Mouse (Mus musculus) midbrain, embryonic 10.5 days (tissue): Measurements from ENCODE around the gene Mad2l2. TPM values are rescaled to one million over a fixed set of nuclear protein-coding genes. Genes with fewer than 3 reads are reported as not detected.
A peak's percentile ranks its signal among the peaks of the same experiment; 100 is the strongest.
"Not testable (repeated sequence)": the region's sequence is repeated elsewhere in the genome, so short reads cannot be mapped to it uniquely, and the experiment has no call there.

Experiments
- DNase-seq: peaks from one replicate; pipeline ENCODE4 v3.0.0-alpha.2; 2017; ENCODE audit warnings: low spot score
- H3K27ac ChIP-seq: fragments of 300-500 bp; sonication (generic); replicated peaks from 2 replicates; pipeline ENCODE4 v1.5.1; 2016; ENCODE audit warnings: mild to moderate bottlenecking
- H3K27me3 ChIP-seq: fragments of 300-500 bp; sonication (generic); 2 replicates; pipeline ENCODE4 v1.6.1; 2016; ENCODE audit warnings: low read depth, mild to moderate bottlenecking; ENCODE audit not compliant: poor library complexity, severe bottlenecking
- H3K36me3 ChIP-seq: fragments of 300-500 bp; sonication (generic); 2 replicates; pipeline ENCODE4 v1.6.1; 2016; ENCODE audit warnings: mild to moderate bottlenecking, moderate library complexity
- H3K4me1 ChIP-seq: fragments of 300-500 bp; sonication (generic); 2 replicates; pipeline ENCODE4 v1.6.1; 2016
- H3K4me3 ChIP-seq: fragments of 300-500 bp; sonication (generic); 2 replicates; pipeline ENCODE4 v1.5.1; 2016; ENCODE audit warnings: mild to moderate bottlenecking, moderate library complexity
- H3K9me3 ChIP-seq: fragments of 300-500 bp; sonication (generic); replicated peaks from 2 replicates; pipeline ENCODE4 v1.6.1; 2016; ENCODE audit warnings: mild to moderate bottlenecking
- WGBS: fragments of 180-500 bp; shearing (Covaris S2); methylation state at CpG from one replicate; pipeline ENCODE4 v1.1.7; 2016; 5-methylcytosine and 5-hydroxymethylcytosine counted together
- polyA plus RNA-seq: library from polyadenylated mRNA; unstranded; fragments of >200 nt; fragmentation: Nextera tagmentation; extraction: Ambion mirVana; gene quantifications from 2 replicates; pipeline ENCODE4 v1.2.1, GENCODE M21; 2016

Mad2l2 gene
- polyA plus RNA-seq, 1 experiment from 2014 or later: 72.6 TPM

- Histone ChIP-seq H3K36me3 (peaks cover 42% of the 10 kb centered on the region), H3K27me3 (peaks cover 9% of the 10 kb centered on the region), H3K4me3 (peak overlapping the region; percentile 34), H3K4me1 (peaks cover 14% of the 10 kb centered on the region), H3K9me3 (peaks cover 6% of the 10 kb centered on the region; the same call in 1 of the 2 replicates), H3K27ac (peak overlapping the region; percentile 78)
- WGBS: 4% methylated on average over 15 of the region's 15 CpGs
- DNase-seq: peak; percentile 90
Observed at GRCm38 (mm10) chr4:148114758-148115391, 15.3 kb upstream of the Mad2l2 start.

- H3K9me3 ChIP-seq: peaks cover 6% of the 10 kb centered on the region; the same call in 1 of the 2 replicates
- H3K4me3 ChIP-seq: peak overlapping the region; percentile 34
- peaks cover 9% of the 10 kb centered on the region for H3K27me3 ChIP-seq
- DNase-seq: peak; percentile 69
- H3K4me1 ChIP-seq: peaks cover 14% of the 10 kb centered on the region
- peak overlapping the region; percentile 78 for H3K27ac ChIP-seq
- WGBS: 9% methylated on average over 15 of the region's 15 CpGs
- H3K36me3 ChIP-seq: peaks cover 40% of the 10 kb centered on the region
Observed at GRCm38 (mm10) chr4:148115467-148115866, 14.7 kb upstream of the Mad2l2 start.

GRCm38 (mm10) chr4:148116657-148117056, 13.5 kb upstream of the Mad2l2 start:
- Histone ChIP-seq H3K36me3 (peaks cover 32% of the 10 kb centered on the region), H3K4me1 (peaks cover 20% of the 10 kb centered on the region), H3K27ac (no peak overlapping the region), H3K4me3 (no peak overlapping the region), H3K9me3 (peaks cover 6% of the 10 kb centered on the region; the same call in 1 of the 2 replicates), H3K27me3 (peaks cover 9% of the 10 kb centered on the region)
- DNase-seq: no peak
- 74% methylated on average over 4 of the region's 4 CpGs for WGBS

- Histone ChIP-seq H3K36me3 (peaks cover 26% of the 10 kb centered on the region), H3K9me3 (peaks cover 6% of the 10 kb centered on the region; the same call in 1 of the 2 replicates), H3K4me1 (peaks cover 27% of the 10 kb centered on the region), H3K27ac (no peak overlapping the region), H3K27me3 (peaks cover 9% of the 10 kb centered on the region), H3K4me3 (no peak overlapping the region)
- no peak for DNase-seq
- 74% methylated on average over 4 of the region's 4 CpGs for WGBS
Observed at GRCm38 (mm10) chr4:148117392-148117791, 12.8 kb upstream of the Mad2l2 start.

GRCm38 (mm10) chr4:148119578-148119977, 10.6 kb upstream of the Mad2l2 start:
- DNase-seq, H3K27me3 ChIP-seq, H3K9me3 ChIP-seq, H3K27ac ChIP-seq, H3K4me3 ChIP-seq: not testable (repeated sequence)
- H3K36me3 ChIP-seq: peaks cover 17% of the 10 kb centered on the region; the same call in 1 of the 2 replicates
- H3K4me1 ChIP-seq: peaks cover 33% of the 10 kb centered on the region
- 87% methylated on average over 9 of the region's 9 CpGs for WGBS

GRCm38 (mm10) chr4:148120555-148120954, 9.6 kb upstream of the Mad2l2 start:
- Histone ChIP-seq H3K4me1 (peaks cover 23% of the 10 kb centered on the region), H3K4me3 (no peak overlapping the region), H3K27me3 (peaks cover 8% of the 10 kb centered on the region), H3K9me3 (peaks cover 6% of the 10 kb centered on the region; the same call in 1 of the 2 replicates), H3K36me3 (peaks cover 26% of the 10 kb centered on the region; the same call in 1 of the 2 replicates), H3K27ac (no peak overlapping the region)
- no peak for DNase-seq
- 78% methylated on average over 9 of the region's 9 CpGs for WGBS

GRCm38 (mm10) chr4:148121362-148121761, 8.8 kb upstream of the Mad2l2 start:
- WGBS: 80% methylated on average over 4 of the region's 4 CpGs
- H3K27me3 ChIP-seq: peaks cover 4% of the 10 kb centered on the region; the same call in 1 of the 2 replicates
- peaks cover 21% of the 10 kb centered on the region for H3K4me1 ChIP-seq
- peaks cover 6% of the 10 kb centered on the region; the same call in 1 of the 2 replicates for H3K9me3 ChIP-seq
- H3K36me3 ChIP-seq: peaks cover 25% of the 10 kb centered on the region; the same call in 1 of the 2 replicates
- H3K27ac ChIP-seq: no peak overlapping the region
- DNase-seq: no peak
- no peak overlapping the region for H3K4me3 ChIP-seq

- no peak overlapping the region for H3K27ac ChIP-seq
- H3K9me3 ChIP-seq: 0 out of 2 replicates have a peak, but pooled peaks cover 5% of the 10 kb centered on the region
- peaks cover 7% of the 10 kb centered on the region; the same call in 1 of the 2 replicates for H3K27me3 ChIP-seq
- no peak overlapping the region for H3K4me3 ChIP-seq
- WGBS: 8% methylated on average over 6 of the region's 6 CpGs
- peak; percentile 24 for DNase-seq
- peaks cover 28% of the 10 kb centered on the region for H3K4me1 ChIP-seq
- H3K36me3 ChIP-seq: peaks cover 25% of the 10 kb centered on the region; the same call in 1 of the 2 replicates
Observed at GRCm38 (mm10) chr4:148121982-148122693, 8.0 kb upstream of the Mad2l2 start.

GRCm38 (mm10) chr4:148122694-148123066, 7.5 kb upstream of the Mad2l2 start:
- peaks cover 12% of the 10 kb centered on the region for H3K27me3 ChIP-seq
- H3K36me3 ChIP-seq: peaks cover 24% of the 10 kb centered on the region
- H3K4me3 ChIP-seq: no peak overlapping the region
- H3K9me3 ChIP-seq: peaks cover under 1% of the 10 kb centered on the region; the same call in 1 of the 2 replicates
- WGBS: 77% methylated on average over 3 of the region's 3 CpGs
- DNase-seq: no peak
- no peak overlapping the region for H3K27ac ChIP-seq
- peaks cover 34% of the 10 kb centered on the region for H3K4me1 ChIP-seq

GRCm38 (mm10) chr4:148128241-148128640, 1.9 kb upstream of the Mad2l2 start:
- Histone ChIP-seq H3K4me1 (peaks cover 65% of the 10 kb centered on the region), H3K4me3 (peak overlapping the region; percentile 71; the same call in 1 of the 2 replicates), H3K36me3 (peaks cover 28% of the 10 kb centered on the region), H3K9me3 (no peaks in the 10 kb centered on the region; the same call in 1 of the 2 replicates), H3K27me3 (peaks cover 63% of the 10 kb centered on the region), H3K27ac (peak overlapping the region; percentile 99; the same call in 1 of the 2 replicates)
- no peak for DNase-seq
- WGBS: 77% methylated on average over 1 of the region's 1 CpGs

GRCm38 (mm10) chr4:148128672-148129071, 1.5 kb upstream of the Mad2l2 start:
- DNase-seq: no peak
- peak overlapping the region; percentile 71 for H3K4me3 ChIP-seq
- 74% methylated on average over 2 of the region's 2 CpGs for WGBS
- peaks cover 63% of the 10 kb centered on the region for H3K27me3 ChIP-seq
- H3K27ac ChIP-seq: peak overlapping the region; percentile 99; the same call in 1 of the 2 replicates
- H3K9me3 ChIP-seq: no peaks in the 10 kb centered on the region; the same call in 1 of the 2 replicates
- peaks cover 65% of the 10 kb centered on the region for H3K4me1 ChIP-seq
- H3K36me3 ChIP-seq: peaks cover 23% of the 10 kb centered on the region

GRCm38 (mm10) chr4:148130561-148131413, 603 bp downstream of the Mad2l2 start, which contains the start of gene Draxin:
Gene Draxin, minus strand, starts transcription at chr4:148130698.
- under 1% methylated on average over 82 of the region's 87 CpGs for WGBS
- peaks cover 65% of the 10 kb centered on the region for H3K4me1 ChIP-seq
- peak; percentile 90 for DNase-seq
- peak within 1 kb of the TSS; percentile 71 for H3K4me3 ChIP-seq
- H3K27ac ChIP-seq: peak within 1 kb of the TSS; percentile 99
- H3K27me3 ChIP-seq: peaks cover 59% of the 10 kb centered on the region
- peaks cover 10% of the 10 kb centered on the region for H3K36me3 ChIP-seq
- H3K9me3 ChIP-seq: no peaks in the 10 kb centered on the region; the same call in 1 of the 2 replicates
